ENCODE assay signal across 8 mouse cellular contexts in genomic region chr12:51866226-51866910, GRCm38 (mm10). TPM values are rescaled to one million over a fixed set of nuclear protein-coding genes. Genes with fewer than 3 reads are reported as not detected.
DNase-seq lines count a peak whose midpoint lies in the region; ATAC-seq lines count a peak whose summit lies in the region.

No protein-coding gene starts in this region.

- DNase-seq in hindbrain, embryonic 10.5 days (ENCODE audit: low spot score) = no peak
- no peak for DNase-seq in ovary, postnatal 14 days (ENCODE audit: low spot score)
- DNase-seq in c-Kit-positive CD71-positive TER-119-positive erythroid progenitor cells, embryonic 14.5 days (ENCODE audit: low spot score) = no peak

- 0 out of 2 replicates have a peak overlapping the region, but pooled peaks have one; percentile 4 for H3K4me2 ChIP-seq in hindbrain, embryonic 13.5 days
- H3K4me2 ChIP-seq in forebrain, embryonic 12.5 days = peak overlapping the region; percentile 4; the same call in 1 of the 2 replicates
- no peak overlapping the region for H3K4me2 ChIP-seq in limb, embryonic 13.5 days (replicated peaks)
- H3K4me2 ChIP-seq in midbrain, embryonic 16.5 days (ENCODE audit: low read length) = no peak overlapping the region

- peak overlapping the region; percentile 58 for H3K27ac ChIP-seq in hindbrain, embryonic 13.5 days
- H3K27ac ChIP-seq in hindbrain, embryonic 10.5 days = no peak overlapping the region
- H3K27ac ChIP-seq in forebrain, embryonic 12.5 days = peak overlapping the region; percentile 74
- H3K27ac ChIP-seq in limb, embryonic 13.5 days = no peak overlapping the region; the same call in 1 of the 2 replicates
- H3K27ac ChIP-seq in midbrain, embryonic 16.5 days (ENCODE audit: low read length) = peak overlapping the region; percentile 62

- H3K9ac ChIP-seq in hindbrain, embryonic 13.5 days = peak overlapping the region; percentile 21; the same call in 1 of the 2 replicates
- H3K9ac ChIP-seq in forebrain, embryonic 12.5 days = no peak overlapping the region
- H3K9ac ChIP-seq in limb, embryonic 13.5 days = no peak overlapping the region
- no peak overlapping the region for H3K9ac ChIP-seq in midbrain, embryonic 16.5 days (ENCODE audit: low read depth, low read length)

- peaks cover 18% of the 10 kb centered on the region for H3K4me1 ChIP-seq in hindbrain, embryonic 13.5 days (replicated peaks)
- peaks cover 37% of the 10 kb centered on the region for H3K4me1 ChIP-seq in hindbrain, embryonic 10.5 days (replicated peaks)
- peaks cover 22% of the 10 kb centered on the region for H3K4me1 ChIP-seq in forebrain, embryonic 12.5 days
- H3K4me1 ChIP-seq in limb, embryonic 13.5 days = peaks cover 22% of the 10 kb centered on the region
- H3K4me1 ChIP-seq in midbrain, embryonic 16.5 days (ENCODE audit: control insufficient read depth, insufficient read depth, low read length) = peaks cover 9% of the 10 kb centered on the region

- H3K9me3 ChIP-seq in hindbrain, embryonic 13.5 days = no peaks in the 10 kb centered on the region
- H3K9me3 ChIP-seq in hindbrain, embryonic 10.5 days = no peaks in the 10 kb centered on the region
- no peaks in the 10 kb centered on the region for H3K9me3 ChIP-seq in forebrain, embryonic 12.5 days
- H3K9me3 ChIP-seq in limb, embryonic 13.5 days = no peaks in the 10 kb centered on the region
- H3K9me3 ChIP-seq in midbrain, embryonic 16.5 days (replicated peaks; ENCODE audit: control insufficient read depth, low read length, poor library complexity, severe bottlenecking) = no peaks in the 10 kb centered on the region

- H3K4me3 ChIP-seq in hindbrain, embryonic 13.5 days = no peak overlapping the region
- H3K4me3 ChIP-seq in hindbrain, embryonic 10.5 days = no peak overlapping the region
- H3K4me3 ChIP-seq in forebrain, embryonic 12.5 days (replicated peaks) = no peak overlapping the region
- no peak overlapping the region for H3K4me3 ChIP-seq in limb, embryonic 13.5 days
- H3K4me3 ChIP-seq in midbrain, embryonic 16.5 days (ENCODE audit: low read depth, low read length) = no peak overlapping the region

- H3K27me3 ChIP-seq in hindbrain, embryonic 13.5 days = peaks cover 19% of the 10 kb centered on the region
- H3K27me3 ChIP-seq in hindbrain, embryonic 10.5 days (ENCODE audit: insufficient read depth, poor library complexity, severe bottlenecking) = peaks cover 5% of the 10 kb centered on the region; the same call in 1 of the 2 replicates
- H3K27me3 ChIP-seq in forebrain, embryonic 12.5 days = no peaks in the 10 kb centered on the region; the same call in 1 of the 2 replicates
- H3K27me3 ChIP-seq in limb, embryonic 13.5 days = no peaks in the 10 kb centered on the region
- H3K27me3 ChIP-seq in midbrain, embryonic 16.5 days (ENCODE audit: control insufficient read depth, insufficient read depth, low read depth, low read length) = no peaks in the 10 kb centered on the region

- no peak; the same call in 1 of the 2 replicates for ATAC-seq in hindbrain, embryonic 13.5 days (ENCODE audit: low FRiP score)
- peak; percentile 74 for ATAC-seq in CD4-positive, CD25-positive, alpha-beta regulatory T cell, adult 4 months
- ATAC-seq in forebrain, embryonic 12.5 days (ENCODE audit: low FRiP score) = 0 out of 2 replicates have a peak, but pooled peaks have one; percentile 7
- peak; percentile 42; the same call in 1 of the 2 replicates for ATAC-seq in limb, embryonic 13.5 days (ENCODE audit: low FRiP score, low read depth)
- peak; percentile 59; the same call in 1 of the 2 replicates for ATAC-seq in midbrain, embryonic 16.5 days

- WGBS in hindbrain, embryonic 13.5 days = 67% methylated on average over 13 of the region's 13 CpGs
- 71% methylated on average over 13 of the region's 13 CpGs for WGBS in hindbrain, embryonic 10.5 days
- WGBS in forebrain, embryonic 12.5 days = 59% methylated on average over 13 of the region's 13 CpGs
- 57% methylated on average over 13 of the region's 13 CpGs for WGBS in limb, embryonic 13.5 days
- 54% methylated on average over 13 of the region's 13 CpGs for WGBS in midbrain, embryonic 16.5 days

- H3K36me3 ChIP-seq in hindbrain, embryonic 13.5 days = no peaks in the 10 kb centered on the region
- no peaks in the 10 kb centered on the region for H3K36me3 ChIP-seq in hindbrain, embryonic 10.5 days
- H3K36me3 ChIP-seq in forebrain, embryonic 12.5 days (replicated peaks) = no peaks in the 10 kb centered on the region
- H3K36me3 ChIP-seq in limb, embryonic 13.5 days = no peaks in the 10 kb centered on the region
- no peaks in the 10 kb centered on the region for H3K36me3 ChIP-seq in midbrain, embryonic 16.5 days (ENCODE audit: control insufficient read depth, insufficient read depth, low read length)

RNA-seq across cellular contexts. Expression of gene Hectd1, which starts 37.0 kb away (rescaled TPM):
- 36.8 and 38.9 TPM in 2 replicates for polyA plus RNA-seq in hindbrain, embryonic 13.5 days (2015; fragmentation: Nextera tagmentation; extraction: Ambion mirVana)
- polyA plus RNA-seq in hindbrain, embryonic 10.5 days (2016; fragmentation: Nextera tagmentation; extraction: Ambion mirVana) = 28.1 and 31.1 TPM in 2 replicates
- 10 to 100 TPM; 61.2 to 71.5 TPM for polyA plus RNA-seq in CD4-positive, CD25-positive, alpha-beta regulatory T cell, adult 4 months (2017; shearing (Covaris generic))
- polyA plus RNA-seq in forebrain, embryonic 12.5 days (2016; fragmentation: Nextera tagmentation; extraction: Ambion mirVana) = 41.5 and 44.9 TPM in 2 replicates
- 44.2 and 45.4 TPM in 2 replicates for polyA plus RNA-seq in limb, embryonic 13.5 days (2015; fragmentation: Nextera tagmentation; extraction: Ambion mirVana)
- polyA plus RNA-seq in midbrain, embryonic 16.5 days (2015; fragmentation: Nextera tagmentation; extraction: Ambion mirVana) = 34.1 and 36.2 TPM in 2 replicates

Comparison
In these comparisons a context has a peak if more than half of its experiments do, and no peak if none do; other contexts are left out.
1. H3K27ac ChIP-seq: peak in hindbrain, embryonic 13.5 days (single experiment), forebrain, embryonic 12.5 days (single experiment) and midbrain, embryonic 16.5 days (single experiment); none in hindbrain, embryonic 10.5 days (single experiment) and limb, embryonic 13.5 days (single experiment).
2. H3K4me2 ChIP-seq: peak in hindbrain, embryonic 13.5 days (single experiment) and forebrain, embryonic 12.5 days (single experiment); none in limb, embryonic 13.5 days (single experiment) and midbrain, embryonic 16.5 days (single experiment).